Mouse (Mus musculus) lung, adult 2 months (tissue): ENCODE results near the gene Tmem234.

Experiments used
- CTCF ChIP-seq: fragments of 200-500 bp; IDR thresholded peaks from 2 replicates; pipeline ENCODE4 v1.5.1; 2011; ENCODE audit warnings: mild to moderate bottlenecking, low read length, control low read depth; ENCODE audit not compliant: insufficient read depth
- POLR2A ChIP-seq: fragments of 200-500 bp; IDR thresholded peaks from 2 replicates; pipeline ENCODE4 v1.6.1; 2011; ENCODE audit warnings: low read depth, mild to moderate bottlenecking, control low read depth, low read length, borderline replicate concordance; ENCODE audit errors: extremely low read depth

DNA sequence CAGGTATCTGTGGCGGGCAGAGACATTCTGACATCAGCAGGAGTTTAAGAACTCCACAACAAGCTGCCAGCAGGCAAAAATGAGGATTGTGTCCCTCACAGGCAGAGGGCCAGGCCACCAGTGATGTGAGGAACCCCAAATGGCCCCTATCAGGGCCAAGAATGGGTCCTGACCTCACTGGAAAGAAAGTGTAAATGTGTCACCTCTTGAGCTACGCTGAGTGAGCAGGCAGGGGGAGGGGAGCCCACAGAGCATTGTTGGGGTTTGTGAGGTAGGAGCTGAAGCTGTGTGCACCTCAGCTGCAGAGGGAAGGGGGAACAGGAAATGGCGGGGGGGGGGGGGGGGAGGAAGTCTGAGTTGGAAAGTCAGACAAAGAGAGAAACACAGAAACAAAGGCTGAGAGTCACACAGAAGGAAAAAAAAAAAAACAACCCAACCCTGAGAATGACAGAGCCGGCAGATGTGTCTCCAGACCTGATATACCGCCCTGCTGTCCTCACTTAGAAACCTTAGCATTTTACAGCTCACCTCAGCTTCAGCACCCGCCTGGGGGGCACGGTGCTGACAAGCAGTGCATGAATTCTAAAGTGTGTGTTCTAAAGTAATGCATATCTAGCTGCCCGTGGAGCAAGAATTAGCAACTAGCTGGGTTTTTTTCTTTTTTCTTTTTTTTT is 25.2 kb upstream of the Tmem234 start:
- TF ChIP-seq POLR2A (no peak), CTCF (no peak)
